Mouse (Mus musculus) liver, embryonic 15.5 days (tissue): ENCODE results near the gene Ten1. TPM values are rescaled to one million over a fixed set of nuclear protein-coding genes. Genes with fewer than 3 reads are reported as not detected.

Experiments used
- ATAC-seq: fragments of 200-750 bp; cut with Nextera tagmentation; 2 replicates; pipeline ENCODE4 v1.8.0; 2017; ENCODE audit warnings: moderate number of reproducible peaks, mild to moderate bottlenecking, moderate library complexity; ENCODE audit not compliant: insufficient read depth
- H3K27ac ChIP-seq: fragments of 300-500 bp; sonication (generic); replicated peaks from 2 replicates; pipeline ENCODE4 v1.5.1; 2015; ENCODE audit warnings: mild to moderate bottlenecking, inconsistent platforms
- H3K27me3 ChIP-seq: fragments of 300-500 bp; sonication (generic); 2 replicates; pipeline ENCODE4 v1.6.1; 2015; ENCODE audit warnings: mild to moderate bottlenecking, inconsistent platforms
- H3K36me3 ChIP-seq: fragments of 300-500 bp; sonication (generic); replicated peaks from 2 replicates; pipeline ENCODE4 v1.6.1; 2015; ENCODE audit warnings: moderate library complexity, mild to moderate bottlenecking, inconsistent platforms
- H3K4me1 ChIP-seq: fragments of 300-500 bp; sonication (generic); replicated peaks from 2 replicates; pipeline ENCODE4 v1.6.1; 2015; ENCODE audit warnings: inconsistent platforms
- H3K4me2 ChIP-seq: fragments of 300-500 bp; sonication (generic); 2 replicates; pipeline ENCODE4 v1.6.1; 2015; ENCODE audit warnings: moderate library complexity, mild to moderate bottlenecking, inconsistent platforms
- H3K4me3 ChIP-seq: fragments of 300-500 bp; sonication (generic); replicated peaks from 2 replicates; pipeline ENCODE4 v1.5.1; 2015; ENCODE audit warnings: mild to moderate bottlenecking, inconsistent platforms
- H3K9ac ChIP-seq: fragments of 300-500 bp; sonication (generic); 2 replicates; pipeline ENCODE4 v1.6.1; 2015; ENCODE audit warnings: moderate library complexity, mild to moderate bottlenecking, inconsistent platforms
- H3K9me3 ChIP-seq: fragments of 300-500 bp; sonication (generic); replicated peaks from 2 replicates; pipeline ENCODE4 v1.6.1; 2016; ENCODE audit warnings: inconsistent platforms
- WGBS: fragments of 180-500 bp; shearing (Covaris S2); methylation state at CpG from one replicate; pipeline ENCODE4 v1.1.7; 2015; ENCODE audit warnings: mixed read lengths; ENCODE audit not compliant: insufficient replicate concordance; 5-methylcytosine and 5-hydroxymethylcytosine counted together
- polyA plus RNA-seq: library from polyadenylated mRNA; unstranded; fragments of >200 nt; fragmentation: Nextera tagmentation; extraction: Ambion mirVana; gene quantifications from 2 replicates; pipeline ENCODE4 v1.2.1, GENCODE M21; 2015

The Ten1 gene
- polyA plus RNA-seq, 1 experiment from 2014 or later: 27.5 TPM

DNA sequence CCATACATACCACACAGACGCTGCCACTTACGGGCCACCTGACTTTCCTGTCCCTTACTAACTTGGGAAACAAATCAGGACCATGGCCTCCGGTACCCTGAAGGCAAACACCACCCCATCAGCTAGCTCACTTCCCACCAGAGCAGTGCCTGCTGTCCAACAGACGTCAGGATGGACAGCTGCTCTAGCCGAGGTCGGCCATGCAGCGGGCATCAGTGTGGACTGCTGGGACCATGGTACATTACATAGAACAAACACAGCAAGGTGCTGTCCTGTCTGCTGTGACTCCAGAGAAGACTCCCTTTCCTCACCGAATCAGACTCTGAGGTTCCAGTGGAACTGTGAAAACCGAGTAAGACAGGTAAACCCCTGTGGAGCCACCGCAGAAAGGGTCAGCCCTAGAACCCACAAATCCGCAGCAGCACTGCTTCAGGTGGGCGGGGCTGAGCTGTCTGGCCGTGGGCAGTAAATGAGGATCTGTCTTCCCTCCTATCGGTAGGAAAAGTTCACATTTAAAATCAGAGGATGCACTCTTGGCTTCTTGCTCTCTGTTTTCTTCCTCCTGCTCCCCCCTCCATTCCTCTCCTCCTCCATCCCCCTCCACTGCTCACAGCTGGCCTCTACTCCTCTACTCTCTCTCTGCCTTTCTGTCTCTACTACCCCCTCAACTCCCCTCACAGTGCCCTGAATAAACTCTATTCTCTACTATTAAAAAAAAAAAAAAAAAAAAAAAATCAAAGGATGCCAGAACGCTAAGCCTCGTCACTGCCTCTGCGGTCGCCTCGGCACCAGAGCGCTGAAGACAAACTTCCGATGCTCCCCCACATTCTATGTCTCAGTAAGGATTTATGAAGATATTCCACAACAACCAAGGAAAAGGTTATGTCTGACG, 56.7 kb downstream of the Ten1 start:
- peaks cover 96% of the 10 kb centered on the region for H3K36me3 ChIP-seq
- 54% methylated on average over 22 of the region's 22 CpGs for WGBS

DNA sequence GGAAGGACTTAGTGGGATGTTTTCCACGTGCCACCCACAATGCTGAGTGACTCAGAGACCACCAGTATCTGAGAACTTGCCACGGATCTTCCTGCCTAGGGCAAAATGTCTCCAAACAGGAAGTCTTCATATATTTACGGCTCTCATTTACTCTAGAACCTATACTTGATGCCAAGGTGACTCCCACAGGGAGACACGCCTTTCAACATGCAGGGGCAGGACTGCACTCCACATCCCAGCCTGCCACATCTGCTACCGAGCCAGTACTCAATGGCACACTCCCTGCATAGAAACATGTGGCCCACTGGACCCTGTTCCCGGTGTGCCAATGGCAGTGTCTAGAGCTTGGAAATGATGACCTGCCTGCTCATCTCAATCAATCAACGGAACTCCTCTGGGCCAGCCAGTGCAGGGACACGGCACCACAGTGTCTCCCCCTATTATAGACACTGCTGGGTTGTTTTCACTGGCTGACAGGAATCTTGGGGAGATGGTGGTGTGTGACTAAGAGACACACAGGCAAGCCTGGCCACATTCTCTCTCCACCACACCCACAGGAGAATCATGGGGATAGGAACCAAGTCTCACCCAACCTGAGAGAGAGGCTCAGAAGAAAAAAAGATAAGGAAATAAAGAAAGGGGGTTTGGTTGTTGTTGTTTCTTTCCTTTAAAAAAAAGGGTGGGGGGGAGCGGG, 57.5 kb downstream of the Ten1 start:
- H3K36me3 ChIP-seq: peaks cover 96% of the 10 kb centered on the region
- ATAC-seq: no peak
- no peak overlapping the region for H3K4me3 ChIP-seq
- H3K9me3 ChIP-seq: no peaks in the 10 kb centered on the region
- H3K4me2 ChIP-seq: no peak overlapping the region
- no peak overlapping the region for H3K27ac ChIP-seq
- H3K27me3 ChIP-seq: no peaks in the 10 kb centered on the region
- no peak overlapping the region for H3K9ac ChIP-seq
- H3K4me1 ChIP-seq: peaks cover 18% of the 10 kb centered on the region
- WGBS: 58% methylated on average over 9 of the region's 9 CpGs

More for the DNA sequence above, 56.7 kb downstream of the Ten1 start:
- Histone ChIP-seq H3K27ac (no peak overlapping the region), H3K4me3 (no peak overlapping the region), H3K9me3 (no peaks in the 10 kb centered on the region), H3K9ac (no peak overlapping the region), H3K4me2 (no peak overlapping the region), H3K27me3 (no peaks in the 10 kb centered on the region), H3K4me1 (peaks cover 16% of the 10 kb centered on the region)
- ATAC-seq: no peak

- Histone ChIP-seq H3K4me1 (peaks cover 18% of the 10 kb centered on the region), H3K4me2 (no peak overlapping the region), H3K36me3 (peaks cover 97% of the 10 kb centered on the region), H3K27me3 (no peaks in the 10 kb centered on the region), H3K27ac (peak overlapping the region; percentile 3; the same call in 1 of the 2 replicates), H3K4me3 (no peak overlapping the region), H3K9ac (no peak overlapping the region), H3K9me3 (no peaks in the 10 kb centered on the region)
- 41% methylated on average over 8 of the region's 8 CpGs for WGBS
- ATAC-seq: no peak
Observed at GRCm38 (mm10) chr11:116259461-116259860, 60.8 kb downstream of the Ten1 start.

DNA sequence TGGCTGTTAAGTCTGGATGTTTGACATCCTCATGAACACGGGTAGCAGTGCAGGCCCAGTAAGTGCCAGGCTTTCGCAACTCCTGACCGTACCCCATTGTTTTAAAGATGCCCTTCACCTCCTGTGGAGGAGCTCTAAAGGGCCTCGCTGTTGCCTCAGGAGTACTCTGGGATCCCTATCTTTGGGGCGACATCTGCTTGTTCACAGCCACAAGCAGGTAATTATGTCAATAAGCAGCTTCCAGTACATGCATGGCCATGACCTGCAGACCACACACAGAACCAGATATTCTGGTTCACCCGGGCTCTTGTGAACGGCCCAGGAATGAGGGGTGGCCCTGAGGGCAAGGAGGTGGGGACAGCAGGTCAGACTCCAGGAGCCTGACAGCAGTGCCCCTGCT, 61.6 kb downstream of the Ten1 start:
- Histone ChIP-seq H3K4me3 (no peak overlapping the region), H3K9ac (no peak overlapping the region), H3K27ac (0 out of 2 replicates have a peak overlapping the region, but pooled peaks have one; percentile 3), H3K4me2 (no peak overlapping the region), H3K36me3 (peaks cover 95% of the 10 kb centered on the region), H3K27me3 (no peaks in the 10 kb centered on the region), H3K4me1 (peaks cover 19% of the 10 kb centered on the region), H3K9me3 (no peaks in the 10 kb centered on the region)
- no peak for ATAC-seq
- 73% methylated on average over 7 of the region's 7 CpGs for WGBS

Other genes starting within 250 kb of the Ten1 start
- 0.18 and 0.31 TPM in 2 replicates for gene Itgb4, start 224.1 kb upstream of the Ten1 start, polyA plus RNA-seq
- gene Galk1, start 186.1 kb upstream of the Ten1 start, polyA plus RNA-seq: 168 and 190 TPM in 2 replicates
- gene H3f3b, start 170.9 kb upstream of the Ten1 start, polyA plus RNA-seq: 540 and 595 TPM in 2 replicates
- 10.1 and 11.6 TPM in 2 replicates for gene Unk, start 168.5 kb upstream of the Ten1 start, polyA plus RNA-seq
- gene Unc13d, start 120.9 kb upstream of the Ten1 start, polyA plus RNA-seq: 21.4 and 23.3 TPM in 2 replicates
- gene Wbp2, start 111.9 kb upstream of the Ten1 start, polyA plus RNA-seq: 83.9 and 93.0 TPM in 2 replicates
- gene Trim47, start 71.6 kb upstream of the Ten1 start, polyA plus RNA-seq: 5.4 and 7.6 TPM in 2 replicates
- 1.2 and 1.5 TPM in 2 replicates for gene Trim65, start 67.7 kb upstream of the Ten1 start, polyA plus RNA-seq
- 48.8 and 51.1 TPM in 2 replicates for gene Mrpl38, start 60.0 kb upstream of the Ten1 start, polyA plus RNA-seq
- 6.1 and 7.5 TPM in 2 replicates for gene Fbf1, start 30.7 kb upstream of the Ten1 start, polyA plus RNA-seq
- gene Acox1, start 190 bp downstream of the Ten1 start, polyA plus RNA-seq: 32.5 and 41.8 TPM in 2 replicates
- 0.08 and 0.12 TPM in 2 replicates for gene Evpl, start 39.2 kb downstream of the Ten1 start, polyA plus RNA-seq
- gene Srp68, start 75.4 kb downstream of the Ten1 start, polyA plus RNA-seq: 37.2 and 40.2 TPM in 2 replicates
- not detected in 2 replicates for gene Galr2, start 82.1 kb downstream of the Ten1 start, polyA plus RNA-seq
- gene Exoc7, start 108.4 kb downstream of the Ten1 start, polyA plus RNA-seq: 19.1 and 20.1 TPM in 2 replicates
- 0.78 and 1.1 TPM in 2 replicates for gene Foxj1, start 136.5 kb downstream of the Ten1 start, polyA plus RNA-seq
- gene Rnf157, start 214.2 kb downstream of the Ten1 start, polyA plus RNA-seq: 1.0 and 1.4 TPM in 2 replicates
- 33.1 and 33.9 TPM in 2 replicates for gene Ubald2, start 235.2 kb downstream of the Ten1 start, polyA plus RNA-seq